ENCODE assay signal across 8 mouse cellular contexts in the genomic region with DNA sequence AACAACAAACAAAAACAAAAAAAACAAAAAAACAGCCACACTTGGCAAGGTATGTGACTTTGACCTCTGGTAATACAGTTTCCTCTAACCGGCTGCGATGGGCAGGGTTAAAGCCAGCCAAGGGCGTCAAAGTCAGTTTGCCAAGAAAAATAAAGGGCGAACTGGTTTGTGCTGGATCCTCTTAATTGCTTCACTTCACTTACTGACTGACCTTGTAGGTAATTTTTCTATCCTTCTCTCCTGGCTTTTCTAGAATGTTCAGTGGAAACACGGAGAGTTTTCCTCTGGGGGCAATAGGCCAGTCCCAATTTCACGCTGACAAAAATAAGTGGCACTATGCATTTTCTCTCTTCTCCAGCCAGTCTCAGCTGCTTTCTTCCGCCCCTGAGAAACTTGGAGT. TPM values are rescaled to one million over a fixed set of nuclear protein-coding genes. Genes with fewer than 3 reads are reported as not detected.
A peak's percentile ranks its signal among the peaks of the same experiment; 100 is the strongest.
DNase-seq lines count a peak whose midpoint lies in the region; ATAC-seq lines count a peak whose summit lies in the region.

No protein-coding gene starts in this region.

- peak overlapping the region; percentile 83 for H3K9ac ChIP-seq in heart, embryonic 13.5 days
- peak overlapping the region; percentile 58; the same call in 1 of the 2 replicates for H3K9ac ChIP-seq in kidney, embryonic 16.5 days (replicated peaks; ENCODE audit: low read length)

- H3K4me1 ChIP-seq in heart, embryonic 13.5 days: peaks cover 44% of the 10 kb centered on the region
- H3K4me1 ChIP-seq in kidney, embryonic 16.5 days (ENCODE audit: insufficient read depth, low read length): peaks cover 17% of the 10 kb centered on the region; the same call in 1 of the 2 replicates

- peak; percentile 6 for DNase-seq in 3T3-L1 (ENCODE audit: low read depth, low spot score)
- DNase-seq in adrenal gland, postnatal 36 days: peak; percentile 25 to 40
- DNase-seq in lung, postnatal 36 days: peak; percentile 45
- DNase-seq in T-cell, adult 2 months (ENCODE audit: low spot score): no peak
- DNase-seq in spleen, postnatal 14 days (ENCODE audit: low spot score in 2 of 2): no peak
- DNase-seq in layer of hippocampus, adult 18-20 months (ENCODE audit: low spot score in 2 of 2): no peak

- peak overlapping the region; percentile 81 for H3K4me2 ChIP-seq in heart, embryonic 13.5 days
- H3K4me2 ChIP-seq in kidney, embryonic 16.5 days (replicated peaks; ENCODE audit: low read depth, low read length): peak overlapping the region; percentile 71

- H3K4me3 ChIP-seq in heart, embryonic 13.5 days: peak overlapping the region; percentile 60
- H3K4me3 ChIP-seq in kidney, embryonic 16.5 days (ENCODE audit: low read length): peak overlapping the region; percentile 45

- H3K27me3 ChIP-seq in heart, embryonic 13.5 days (replicated peaks): no peaks in the 10 kb centered on the region
- H3K27me3 ChIP-seq in kidney, embryonic 16.5 days (ENCODE audit: insufficient read depth, low read length): no peaks in the 10 kb centered on the region

- peak overlapping the region; percentile 87 for H3K27ac ChIP-seq in heart, embryonic 13.5 days (replicated peaks)
- H3K27ac ChIP-seq in kidney, embryonic 16.5 days (ENCODE audit: low read length): no peak overlapping the region; the same call in 1 of the 2 replicates

- 30% methylated on average over 7 of the region's 7 CpGs for WGBS in heart, embryonic 13.5 days
- WGBS in kidney, embryonic 16.5 days: 16% methylated on average over 7 of the region's 7 CpGs

- no peaks in the 10 kb centered on the region for H3K9me3 ChIP-seq in heart, embryonic 13.5 days
- H3K9me3 ChIP-seq in kidney, embryonic 16.5 days (ENCODE audit: low read length): no peaks in the 10 kb centered on the region

- no peak for ATAC-seq in heart, embryonic 13.5 days (ENCODE audit: extremely low read depth, insufficient number of reproducible peaks, low FRiP score, low TSS enrichment)
- peak; percentile 63; the same call in 1 of the 2 replicates for ATAC-seq in kidney, embryonic 16.5 days (ENCODE audit: low FRiP score, low TSS enrichment)

- no peaks in the 10 kb centered on the region for H3K36me3 ChIP-seq in heart, embryonic 13.5 days
- no peaks in the 10 kb centered on the region for H3K36me3 ChIP-seq in kidney, embryonic 16.5 days (ENCODE audit: insufficient read depth, low read length)

RNA-seq across cellular contexts. Expression of gene Xcl1, which starts 35.8 kb away (rescaled TPM):
- under 1 TPM in 1 of 2 experiments, not detected in 1; 0.99 TPM for total RNA-seq in adrenal gland, postnatal 36 days (2021)
- polyA plus RNA-seq in heart, embryonic 13.5 days (2015; fragmentation: Nextera tagmentation; extraction: Ambion mirVana): not detected in 2 replicates
- not detected in 2 replicates for polyA plus RNA-seq in kidney, embryonic 16.5 days (2015; fragmentation: Nextera tagmentation; extraction: Ambion mirVana)
- not detected for total RNA-seq in layer of hippocampus, adult 18-20 months (2021)

Comparison
In these comparisons a context has a peak if more than half of its experiments do, and no peak if none do; other contexts are left out.
1. DNase-seq: peak in 3T3-L1 (single experiment), adrenal gland, postnatal 36 days (2 of 2) and lung, postnatal 36 days (single experiment); none in T-cell, adult 2 months (single experiment), spleen, postnatal 14 days (0 of 2) and layer of hippocampus, adult 18-20 months (0 of 2).